Mouse (Mus musculus): ENCODE measurements at regions not wholly inside any gene's neighbourhood (a gene's known extent, or its start where the extent isn't known, plus 50 kb on each side); places are given as distances from the start of the nearest gene placed in this dataset.

- no peak for ATAC-seq (ENCODE audit: insufficient number of reproducible peaks, low FRiP score, low TSS enrichment)
These were observed 106.3 kb upstream of the Arid2 start for GRCm38 (mm10) chr15:96180977-96181376.

GRCm38 (mm10) chr15:96182313-96182712 is 105.0 kb upstream of the Arid2 start:
- no peak for ATAC-seq (ENCODE audit: insufficient number of reproducible peaks, low FRiP score, low TSS enrichment)

GRCm38 (mm10) chr15:96183069-96183468 is 104.2 kb upstream of the Arid2 start:
- no peak for ATAC-seq (ENCODE audit: insufficient number of reproducible peaks, low FRiP score, low TSS enrichment)

GRCm38 (mm10) chr15:96184666-96185065 is 102.7 kb upstream of the Arid2 start:
- ATAC-seq (ENCODE audit: insufficient number of reproducible peaks, low FRiP score, low TSS enrichment): no peak

GRCm38 (mm10) chr15:96185429-96185828 is 101.9 kb upstream of the Arid2 start:
- no peak for ATAC-seq (ENCODE audit: insufficient number of reproducible peaks, low FRiP score, low TSS enrichment)

- no peak for ATAC-seq (ENCODE audit: insufficient number of reproducible peaks, low FRiP score, low TSS enrichment)
These were observed 101.4 kb upstream of the Arid2 start for GRCm38 (mm10) chr15:96185901-96186300.

GRCm38 (mm10) chr15:96189551-96189950 is 97.8 kb upstream of the Arid2 start:
- ATAC-seq (ENCODE audit: insufficient number of reproducible peaks, low FRiP score, low TSS enrichment): no peak

- ATAC-seq (ENCODE audit: insufficient number of reproducible peaks, low FRiP score, low TSS enrichment): no peak
These were observed 89.9 kb upstream of the Arid2 start for GRCm38 (mm10) chr15:96197413-96197812.

GRCm38 (mm10) chr15:96197932-96198331 is 89.4 kb upstream of the Arid2 start:
- ATAC-seq (ENCODE audit: insufficient number of reproducible peaks, low FRiP score, low TSS enrichment): no peak

GRCm38 (mm10) chr15:96201273-96201672 is 86.0 kb upstream of the Arid2 start:
- ATAC-seq (ENCODE audit: insufficient number of reproducible peaks, low FRiP score, low TSS enrichment): no peak

GRCm38 (mm10) chr15:96201701-96202460 is 85.4 kb upstream of the Arid2 start:
- no peak for ATAC-seq (ENCODE audit: insufficient number of reproducible peaks, low FRiP score, low TSS enrichment)

- no peak for ATAC-seq (ENCODE audit: insufficient number of reproducible peaks, low FRiP score, low TSS enrichment)
These were observed 83.1 kb upstream of the Arid2 start for GRCm38 (mm10) chr15:96204187-96204586.

- no peak for ATAC-seq (ENCODE audit: insufficient number of reproducible peaks, low FRiP score, low TSS enrichment)
These were observed 82.7 kb upstream of the Arid2 start for GRCm38 (mm10) chr15:96204623-96205022.

- ATAC-seq (ENCODE audit: insufficient number of reproducible peaks, low FRiP score, low TSS enrichment): no peak
These were observed 76.5 kb upstream of the Arid2 start for GRCm38 (mm10) chr15:96210721-96211400.

GRCm38 (mm10) chr15:96213541-96214312 is 73.6 kb upstream of the Arid2 start:
- no peak for ATAC-seq (ENCODE audit: insufficient number of reproducible peaks, low FRiP score, low TSS enrichment)

GRCm38 (mm10) chr15:96217896-96218295 is 69.4 kb upstream of the Arid2 start:
- ATAC-seq (ENCODE audit: insufficient number of reproducible peaks, low FRiP score, low TSS enrichment): no peak

GRCm38 (mm10) chr15:96219746-96220145 is 67.6 kb upstream of the Arid2 start:
- no peak for ATAC-seq (ENCODE audit: insufficient number of reproducible peaks, low FRiP score, low TSS enrichment)

GRCm38 (mm10) chr15:96231969-96232368 is 55.3 kb upstream of the Arid2 start:
- no peak for ATAC-seq (ENCODE audit: insufficient number of reproducible peaks, low FRiP score, low TSS enrichment)

GRCm38 (mm10) chr15:96233113-96233512 is 54.2 kb upstream of the Arid2 start:
- no peak for ATAC-seq (ENCODE audit: insufficient number of reproducible peaks, low FRiP score, low TSS enrichment)

GRCm38 (mm10) chr15:96234783-96235182 is 52.5 kb upstream of the Arid2 start:
- ATAC-seq (ENCODE audit: insufficient number of reproducible peaks, low FRiP score, low TSS enrichment): no peak

All from cerebellum, adult (tissue).